In the genomic region with DNA sequence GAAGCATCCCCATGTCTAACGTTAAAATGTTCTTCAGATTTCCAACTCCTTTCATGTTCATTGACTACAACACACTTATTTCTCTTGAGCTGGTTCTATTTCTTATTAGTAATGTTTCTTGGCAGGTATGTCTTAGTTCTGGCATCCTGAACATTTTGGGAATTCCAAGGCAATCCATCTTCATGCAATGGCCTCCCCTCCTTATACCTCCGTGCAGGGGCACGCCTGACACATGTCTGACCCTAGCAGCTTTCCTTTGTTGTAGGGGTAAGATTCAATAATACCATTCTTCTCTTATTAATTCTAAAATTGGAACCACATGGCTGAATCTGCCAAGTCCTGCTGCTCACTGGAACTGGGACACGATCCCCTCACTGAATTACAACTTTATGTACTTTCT, we compare ENCODE assay signal across 25 mouse cellular contexts.
"Had no signal": no experiment of that assay in that cellular context is flagged by ENCODE, and none has a peak within 500 bp of the region (broad histone marks: within the 10 kb centered on the region; RNA-seq: fewer than 3 reads in every experiment).

No protein-coding gene starts in this region.

- H3K9ac ChIP-seq: heart, embryonic 13.5 days; heart, embryonic 15.5 days; hindbrain, embryonic 13.5 days; hindbrain, embryonic 15.5 days; kidney, embryonic 15.5 days; limb, embryonic 12.5 days; liver, embryonic 12.5 days; liver, embryonic 14.5 days had no signal

- H3K4me3 ChIP-seq: heart, adult 2 months; heart, embryonic 13.5 days; heart, embryonic 15.5 days; hindbrain, embryonic 13.5 days; hindbrain, embryonic 15.5 days; kidney, embryonic 15.5 days; layer of hippocampus, adult 2 months; limb, embryonic 12.5 days; liver, embryonic 12.5 days had no signal

- H3K36me3 ChIP-seq: heart, embryonic 13.5 days; heart, embryonic 15.5 days; hindbrain, embryonic 13.5 days; hindbrain, embryonic 15.5 days; kidney, embryonic 15.5 days; limb, embryonic 12.5 days; liver, embryonic 12.5 days had no signal

- H3K27ac ChIP-seq: heart, adult 2 months; heart, embryonic 13.5 days; heart, embryonic 15.5 days; hindbrain, embryonic 13.5 days; hindbrain, embryonic 15.5 days; hindbrain, postnatal 0 days; kidney, embryonic 15.5 days; kidney, postnatal 0 days; layer of hippocampus, adult 2 months; limb, embryonic 12.5 days; liver, embryonic 12.5 days; liver, embryonic 14.5 days had no signal

- H3K9me3 ChIP-seq: heart, embryonic 13.5 days; heart, embryonic 15.5 days; hindbrain, embryonic 13.5 days; hindbrain, embryonic 15.5 days; kidney, embryonic 15.5 days; limb, embryonic 12.5 days; liver, embryonic 12.5 days had no signal

- H3K27me3 ChIP-seq: heart, embryonic 13.5 days; heart, embryonic 15.5 days; hindbrain, embryonic 13.5 days; hindbrain, embryonic 15.5 days; kidney, embryonic 15.5 days; limb, embryonic 12.5 days; liver, embryonic 12.5 days had no signal

- H3K4me1 ChIP-seq: heart, embryonic 13.5 days; heart, embryonic 15.5 days; hindbrain, embryonic 13.5 days; hindbrain, embryonic 15.5 days; kidney, embryonic 15.5 days; limb, embryonic 12.5 days; liver, embryonic 12.5 days had no signal

- ATAC-seq: hindbrain, postnatal 0 days; intestine, embryonic 16.5 days; liver, embryonic 12.5 days had no signal

- DNase-seq: gastrocnemius, postnatal 14 days; gastrocnemius, postnatal 36 days; heart, adult 11 months; heart, adult 2 months; heart, postnatal 14 days; heart, postnatal 36 days; kidney, adult 11 months; kidney, adult 2 months; kidney, adult 9 months; kidney, postnatal 14 days; kidney, postnatal 4 days; left cerebral cortex, postnatal 4 days had no signal

- H3K4me2 ChIP-seq: heart, embryonic 11.5 days; heart, embryonic 13.5 days; heart, embryonic 15.5 days; hindbrain, embryonic 13.5 days; hindbrain, embryonic 15.5 days; kidney, embryonic 15.5 days; limb, embryonic 12.5 days; liver, embryonic 12.5 days had no signal
